Mouse (Mus musculus): ENCODE measurements at regions not wholly inside any gene's neighbourhood (a gene's known extent, or its start where the extent isn't known, plus 50 kb on each side); places are given as distances from the start of the nearest gene placed in this dataset.
A peak's percentile ranks its signal among the peaks of the same experiment; 100 is the strongest.
"Not testable (repeated sequence)": the region's sequence is repeated elsewhere in the genome, so short reads cannot be mapped to it uniquely, and the experiment has no call there.

DNA sequence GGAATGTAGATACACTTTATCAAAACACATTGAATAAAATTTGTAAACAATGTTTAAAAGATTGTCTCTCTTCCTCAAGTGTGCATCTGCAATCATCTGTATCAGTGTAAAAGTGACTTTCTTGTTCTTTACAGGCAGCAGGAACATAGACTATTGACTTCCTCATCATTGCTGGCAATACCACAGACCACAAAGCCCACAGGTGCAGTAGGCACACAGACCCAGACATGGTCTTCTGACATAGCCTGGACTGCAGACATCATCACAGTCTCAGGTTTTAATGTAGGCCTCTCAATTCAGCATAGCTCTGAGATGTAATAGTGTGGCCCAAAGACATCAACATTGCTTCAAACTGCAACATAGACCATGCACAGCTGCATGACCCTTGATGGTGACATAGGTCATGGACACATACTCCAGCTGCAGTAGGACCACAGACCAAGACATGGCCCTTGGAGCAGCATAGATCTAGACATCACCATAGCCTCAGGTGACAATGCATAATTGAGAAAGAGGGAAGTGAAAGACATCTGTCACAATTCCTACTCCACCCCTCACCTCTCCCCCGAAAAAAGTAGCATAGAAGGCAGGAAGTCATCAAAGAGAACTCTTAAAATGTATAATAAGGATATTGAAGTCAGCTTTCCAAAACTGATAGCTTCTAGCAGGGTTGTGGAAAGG, 74.1 kb upstream of the Speer2 start:
- DNase-seq (ENCODE audit: low spot score) = no peak

DNA sequence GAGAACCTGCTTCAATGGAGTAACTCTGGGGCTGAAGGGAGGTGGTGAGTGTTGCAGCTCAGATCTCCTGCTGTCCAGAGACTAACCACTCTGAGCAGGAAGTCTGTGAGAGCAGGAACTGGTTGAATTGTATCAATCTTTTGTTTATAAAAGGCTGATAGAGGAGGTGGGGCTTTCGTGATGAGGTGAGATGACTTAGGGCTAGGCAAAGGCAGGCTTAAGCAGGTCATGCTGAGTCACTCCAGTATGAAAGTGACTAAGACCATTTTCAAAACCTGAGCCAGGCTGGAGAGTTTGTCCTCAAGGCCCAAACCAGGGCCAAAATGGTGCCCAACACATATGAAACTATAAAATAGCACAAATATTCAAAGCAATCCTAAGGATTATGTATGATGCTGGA, 80.1 kb upstream of the Speer2 start:
- DNase-seq (ENCODE audit: low spot score) = no peak

DNA sequence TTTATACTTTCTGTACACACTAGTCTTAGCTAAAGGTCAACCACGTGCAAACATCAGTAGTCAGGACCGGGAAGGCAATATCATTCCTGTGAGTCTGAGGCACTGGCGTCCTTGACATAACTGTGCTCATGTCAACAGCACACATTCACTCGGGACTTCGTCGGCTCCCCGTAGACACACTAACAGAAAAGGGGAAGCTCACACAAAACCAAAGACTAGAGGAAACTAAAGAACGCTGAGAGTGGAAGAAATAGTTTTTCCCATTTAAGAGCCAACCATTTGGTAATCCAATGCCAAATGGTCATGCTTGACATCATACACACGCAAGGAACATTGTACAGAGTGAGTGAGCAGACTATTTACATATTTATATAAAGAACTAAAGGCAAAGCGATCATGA, 85.2 kb upstream of the Speer2 start:
- DNase-seq (ENCODE audit: low spot score) = no peak

DNA sequence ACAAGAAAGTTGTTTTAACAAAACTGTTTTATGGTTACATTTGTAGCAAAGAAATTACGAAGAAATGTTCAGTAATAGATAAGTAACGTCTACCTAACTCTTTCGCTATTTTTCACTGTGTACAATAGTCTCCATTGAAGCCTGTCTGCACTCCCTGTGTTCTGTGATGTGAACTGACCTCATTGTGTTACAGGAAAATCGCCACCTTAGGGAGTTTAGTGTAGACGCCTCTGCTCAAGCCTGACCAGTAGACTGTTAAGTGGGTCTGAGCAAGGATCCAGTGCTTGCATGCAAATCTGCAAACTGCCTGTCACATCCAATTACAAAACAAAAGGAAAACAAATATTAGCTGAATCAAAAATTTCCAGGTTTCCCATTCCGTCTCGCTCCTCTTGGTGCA, 85.8 kb upstream of the Speer2 start:
- DNase-seq (ENCODE audit: low spot score) = no peak

DNA sequence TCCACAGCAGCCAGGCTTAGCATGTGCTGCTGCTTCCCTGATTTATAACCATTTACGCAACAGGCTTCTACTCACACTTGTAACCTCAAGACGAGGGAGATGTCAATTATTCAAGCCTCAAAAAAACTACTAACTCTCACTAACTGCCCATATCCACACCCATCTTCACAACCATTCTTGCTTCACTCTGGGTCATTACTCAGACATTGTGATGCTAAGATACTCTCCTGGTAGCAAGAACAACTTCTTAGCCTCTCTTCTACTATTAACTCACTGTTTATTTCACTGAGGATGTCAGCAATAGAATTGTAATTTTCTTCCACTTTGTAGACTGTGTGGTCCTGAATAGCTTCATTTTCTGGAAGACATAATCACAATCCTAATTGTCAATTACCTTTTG, 88.0 kb upstream of the Speer2 start:
- no peak for DNase-seq (ENCODE audit: low spot score)

DNA sequence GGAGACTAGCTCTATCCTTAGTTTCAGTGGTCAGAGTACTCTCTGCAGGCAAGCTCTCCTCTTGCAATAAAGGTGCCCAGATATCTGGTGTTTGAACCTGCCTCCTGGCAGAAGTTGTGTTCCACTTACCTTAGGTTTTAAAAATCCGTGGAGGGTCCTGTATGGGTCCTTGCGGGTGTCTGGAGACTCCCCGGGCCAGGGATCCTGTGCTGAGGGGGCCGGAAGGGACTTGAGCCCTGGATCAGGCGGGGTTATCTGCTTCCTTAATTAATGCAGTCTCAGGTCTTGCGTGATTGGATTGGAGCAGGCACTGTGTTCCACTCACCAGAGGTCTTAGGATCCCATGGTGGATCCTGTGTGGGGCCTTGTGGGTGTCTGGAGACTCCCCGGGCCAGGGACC, 103.0 kb upstream of the Speer2 start:
- DNase-seq (ENCODE audit: low spot score) = not testable (repeated sequence)

DNA sequence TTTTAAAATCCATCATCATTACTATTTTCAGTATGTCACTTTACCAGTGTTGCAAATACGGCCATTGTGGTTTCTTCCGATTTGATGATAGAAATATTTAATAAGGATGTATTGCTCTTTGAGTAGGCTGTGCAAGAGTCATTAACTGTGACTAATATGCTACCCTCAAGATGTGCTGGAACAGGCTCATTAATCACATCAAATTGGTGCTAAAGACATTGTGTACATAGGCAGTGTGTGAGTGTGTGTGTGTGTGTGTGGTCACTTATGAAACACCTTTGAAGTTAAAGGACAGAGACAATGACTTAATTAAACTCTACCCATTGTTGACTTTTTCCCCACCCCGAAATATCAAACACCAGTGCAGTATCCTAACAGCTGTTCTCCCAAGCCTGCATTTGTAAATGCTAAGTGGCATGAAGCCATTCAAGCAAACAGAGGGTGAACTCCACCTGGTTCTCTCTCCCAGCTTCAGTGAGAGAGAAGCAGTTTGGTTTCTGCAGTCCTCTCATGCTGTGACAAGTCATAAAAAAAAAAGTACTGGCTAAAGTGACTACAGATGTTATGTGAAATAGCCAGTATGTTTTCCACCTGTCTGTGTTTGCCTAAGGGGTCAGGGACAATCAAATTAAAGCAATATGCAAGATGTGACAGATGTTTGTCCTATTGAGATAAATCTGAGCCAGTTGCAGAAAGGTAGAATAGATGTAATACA, 116.4 kb upstream of the Speer2 start:
- DNase-seq (ENCODE audit: low spot score) = no peak

DNA sequence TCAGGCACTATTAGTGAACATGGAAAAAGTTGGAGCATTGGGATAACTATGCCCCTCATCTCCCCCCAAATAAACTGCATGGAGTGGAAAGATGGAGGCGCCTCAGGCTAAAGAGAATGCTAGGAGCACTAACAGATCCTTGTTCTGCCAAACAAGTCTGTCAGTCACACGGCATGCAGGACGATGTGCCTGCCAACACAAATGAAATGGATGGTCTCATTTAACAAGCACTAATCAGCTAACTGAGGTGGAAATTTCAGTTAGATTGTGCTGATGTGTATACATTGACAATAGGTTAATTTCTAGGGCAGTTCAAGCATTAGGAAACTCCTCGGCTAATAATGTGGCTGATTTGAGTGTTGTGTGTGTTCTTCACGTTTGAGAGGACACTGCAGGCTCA, 120.8 kb upstream of the Speer2 start:
- no peak for DNase-seq (ENCODE audit: low spot score)

DNA sequence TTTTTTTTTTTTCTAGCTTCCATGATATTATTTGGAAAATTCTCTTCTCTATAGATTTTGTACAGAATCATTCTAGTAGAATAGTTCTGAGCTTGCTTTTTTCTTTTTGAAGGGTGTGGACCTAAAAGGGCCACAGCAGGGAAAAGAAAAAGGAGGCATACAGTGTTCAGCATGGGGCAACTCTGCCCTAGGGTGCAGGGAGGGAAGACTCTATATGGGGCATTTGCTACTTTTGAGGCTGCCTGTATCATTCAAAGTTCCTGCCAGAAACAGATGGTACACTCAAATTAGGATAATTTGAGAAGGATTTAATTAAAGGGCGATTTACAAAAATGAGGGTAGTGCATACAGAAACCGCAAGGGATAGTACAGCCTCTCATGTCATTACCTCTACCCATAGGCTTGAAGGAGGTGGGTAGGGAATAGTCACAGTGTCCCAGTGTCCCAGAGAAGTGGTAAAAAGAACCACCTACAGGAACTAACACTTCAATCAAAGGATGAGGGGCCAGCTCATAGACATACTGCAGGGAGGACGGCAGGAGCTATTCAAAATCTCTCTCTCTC, 128.4 kb upstream of the Speer2 start:
- no peak for DNase-seq (ENCODE audit: low spot score)

DNA sequence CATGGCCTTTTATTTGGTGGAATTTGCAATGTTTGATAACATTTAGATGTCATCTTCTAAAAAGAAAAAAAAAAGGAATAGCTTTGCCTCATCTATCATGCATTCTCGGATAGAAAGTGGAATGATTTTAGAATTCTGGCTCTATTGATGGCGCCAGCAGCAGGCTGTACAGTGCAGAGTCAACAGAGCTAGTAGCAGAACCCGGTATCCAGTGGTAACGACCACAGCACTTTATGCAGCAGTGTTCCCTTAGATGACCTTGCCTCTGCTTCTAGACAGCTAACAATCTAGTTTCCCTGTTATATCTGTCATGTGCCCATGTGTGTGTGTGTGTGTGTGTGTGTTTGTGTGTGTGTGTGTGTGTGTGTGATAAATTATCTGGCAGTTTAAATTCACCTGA, 129.2 kb upstream of the Speer2 start:
- no peak for DNase-seq (ENCODE audit: low spot score)

DNA sequence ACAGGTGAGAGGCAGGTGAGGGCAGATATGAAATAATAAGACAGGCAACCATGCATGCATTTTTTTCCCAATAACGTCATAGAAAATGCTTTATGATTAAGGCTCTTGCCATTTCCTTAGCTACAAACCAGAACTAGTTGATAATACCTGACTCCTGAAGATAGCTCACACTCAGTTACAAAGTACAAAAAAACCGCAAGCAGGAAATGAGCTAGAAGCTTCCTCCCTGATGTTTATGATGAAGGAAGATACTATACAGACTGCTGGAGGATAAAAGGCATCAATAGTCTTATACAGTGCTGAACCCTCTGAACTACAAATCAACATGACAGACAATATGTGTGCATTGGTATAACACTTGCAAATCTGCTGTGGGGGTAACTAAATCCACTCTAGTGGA, 143.3 kb upstream of the Speer2 start:
- no peak for DNase-seq (ENCODE audit: low spot score)

DNA sequence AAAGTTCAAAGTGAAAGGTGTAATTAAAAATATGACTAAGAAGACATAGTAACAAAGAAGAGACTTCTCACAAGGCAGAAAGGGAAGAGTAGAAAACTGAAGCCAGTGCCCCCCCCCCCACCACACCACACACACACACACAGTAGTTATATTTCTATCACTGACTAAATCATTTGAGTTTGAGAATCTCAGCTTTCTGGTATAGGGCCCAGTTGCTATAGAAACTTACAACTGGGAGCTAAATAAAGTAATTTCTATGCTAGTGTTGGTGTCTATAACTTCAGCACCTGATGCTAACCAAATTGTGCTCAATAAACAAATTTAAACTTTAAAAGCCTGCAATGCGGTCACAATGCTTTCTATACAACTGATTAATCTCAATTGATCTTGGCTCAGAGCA, 153.4 kb upstream of the Speer2 start:
- DNase-seq (ENCODE audit: low spot score) = no peak

DNA sequence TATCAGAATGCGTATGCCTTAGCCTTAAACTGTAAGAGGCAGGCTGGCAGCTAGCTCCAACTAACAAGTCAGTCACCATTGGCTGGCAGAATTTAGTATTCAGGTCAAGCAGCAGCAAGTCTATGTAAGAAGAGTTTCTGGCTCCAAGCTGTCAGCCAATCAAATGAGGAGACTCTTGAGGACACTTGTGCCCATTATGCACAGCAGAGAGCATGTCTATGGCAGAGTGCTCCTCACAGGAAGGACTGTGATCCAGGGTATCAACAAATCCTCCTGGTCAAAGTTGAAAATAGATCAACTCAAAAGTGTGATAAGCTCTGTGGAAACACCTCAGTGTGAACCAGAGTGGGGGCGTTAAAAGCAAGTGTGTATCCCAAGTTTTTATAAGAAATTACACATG, 156.0 kb upstream of the Speer2 start:
- DNase-seq (ENCODE audit: low spot score) = no peak

DNA sequence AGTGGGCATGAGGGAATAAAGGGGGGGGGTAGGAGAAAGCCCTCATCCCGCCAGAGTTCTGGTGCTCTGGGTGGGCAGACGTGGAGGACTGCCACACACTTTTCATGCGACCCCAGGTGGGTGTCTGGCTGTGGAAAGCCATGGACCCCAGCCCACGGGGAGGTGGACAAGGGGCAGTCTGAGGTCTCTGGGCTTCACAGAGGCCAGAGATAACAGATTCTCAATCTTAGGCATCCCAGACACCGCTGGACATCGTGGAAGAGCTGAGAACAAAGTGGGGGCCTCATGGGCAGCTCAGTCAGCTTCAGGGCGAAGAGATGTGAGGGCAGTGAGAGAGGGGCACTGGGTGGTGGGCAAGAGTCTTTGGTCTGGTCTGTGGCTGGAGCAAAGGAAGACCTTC, 157.9 kb upstream of the Speer2 start:
- no peak for DNase-seq (ENCODE audit: low spot score)

DNA sequence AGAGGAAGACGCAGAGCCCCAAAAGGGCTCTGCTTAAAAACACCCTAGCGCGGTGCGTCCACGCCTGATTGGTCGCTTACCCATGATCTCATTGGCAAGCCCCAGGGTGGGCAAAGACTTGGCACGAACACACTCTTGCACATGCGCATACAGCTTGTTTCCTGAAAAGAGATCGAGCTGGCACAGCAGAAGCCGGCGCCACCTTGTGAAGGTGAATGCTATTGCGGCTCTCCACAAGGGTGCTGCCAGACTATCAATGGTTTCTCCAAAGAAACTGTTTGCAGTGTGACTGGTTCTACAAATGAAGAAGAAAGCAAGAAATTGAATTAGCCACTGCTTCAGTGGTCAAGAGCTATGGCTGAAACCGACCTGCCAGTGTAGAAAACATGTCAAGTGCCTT, 165.1 kb upstream of the Speer2 start:
- peak; percentile 45 for DNase-seq (ENCODE audit: low spot score)

DNA sequence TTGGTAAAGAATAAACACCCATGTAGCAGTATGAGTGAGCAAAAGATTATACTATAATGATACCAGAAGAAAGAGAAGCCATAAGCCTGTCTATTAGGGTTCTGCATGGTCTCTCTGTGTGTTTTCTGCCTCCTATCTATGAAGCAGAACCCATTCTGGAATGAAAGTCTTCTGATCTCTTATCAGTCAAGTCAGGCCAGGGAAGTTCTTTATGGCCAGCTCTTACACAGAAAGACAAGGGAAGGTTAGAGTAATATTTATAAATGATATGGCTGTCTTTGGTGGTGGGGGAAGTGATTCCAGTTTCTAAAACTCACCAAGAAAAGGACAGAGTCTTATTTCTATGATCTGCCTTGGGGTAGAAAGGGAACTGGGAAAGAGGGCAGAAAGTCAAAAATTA, 182.0 kb upstream of the Speer2 start:
- DNase-seq (ENCODE audit: low spot score) = no peak

DNA sequence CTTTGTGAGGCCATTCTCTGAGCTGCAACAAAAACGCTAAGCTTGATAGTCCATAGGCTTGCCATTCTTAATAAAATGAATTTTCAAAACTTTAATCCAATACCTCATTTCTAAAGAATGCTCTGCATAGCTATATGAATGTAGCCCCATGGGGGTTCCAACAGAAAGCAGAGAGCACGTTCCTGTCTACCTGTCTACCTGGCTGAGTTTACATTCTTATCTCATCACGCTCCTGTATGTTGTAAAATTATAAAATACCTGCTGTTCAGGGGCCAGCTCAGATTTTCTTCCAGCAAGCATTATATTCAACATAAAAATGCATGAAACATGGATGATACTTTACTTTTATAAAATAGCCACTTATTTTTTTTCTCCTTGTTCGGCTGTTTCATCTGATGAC, 182.5 kb upstream of the Speer2 start:
- DNase-seq (ENCODE audit: low spot score) = no peak

DNA sequence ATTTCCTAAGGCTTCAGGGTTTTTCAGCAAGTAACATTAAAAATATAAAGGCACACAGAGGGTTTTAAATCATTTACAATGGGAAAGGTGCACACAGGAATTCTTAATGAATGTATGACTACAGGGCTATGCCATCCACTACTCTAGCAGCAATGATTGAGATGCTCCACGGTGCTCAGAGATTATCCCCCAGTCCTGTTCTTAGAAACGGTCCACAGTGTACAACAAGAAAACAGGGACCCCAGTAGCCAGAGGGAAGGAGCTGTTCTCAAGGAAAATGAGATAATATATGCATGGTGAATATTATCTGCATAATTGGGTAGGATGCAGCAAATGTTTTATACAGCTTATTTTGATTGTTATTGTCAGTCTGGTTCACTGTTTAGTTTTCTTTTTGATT, 186.3 kb upstream of the Speer2 start:
- DNase-seq (ENCODE audit: low spot score) = no peak

DNA sequence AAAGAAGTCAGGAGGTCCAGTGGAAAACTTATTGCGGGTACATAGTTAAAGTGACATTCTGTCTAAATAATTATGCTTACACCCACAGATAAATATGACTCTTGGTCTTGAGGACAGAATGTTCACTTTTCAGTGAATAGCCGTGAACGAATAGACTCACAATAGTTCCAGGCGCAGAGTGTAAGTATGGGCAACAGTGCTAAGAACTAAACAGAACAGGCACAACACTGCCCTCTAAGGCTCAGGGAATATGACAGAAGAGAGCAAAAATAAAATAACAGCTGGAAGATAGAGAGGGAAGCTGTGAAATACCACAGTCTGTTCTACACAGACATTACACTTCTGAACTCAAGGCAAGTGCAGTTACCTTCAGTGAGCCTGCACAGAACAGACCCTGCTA, 207.9 kb upstream of the Speer2 start:
- no peak for DNase-seq (ENCODE audit: low spot score)

DNA sequence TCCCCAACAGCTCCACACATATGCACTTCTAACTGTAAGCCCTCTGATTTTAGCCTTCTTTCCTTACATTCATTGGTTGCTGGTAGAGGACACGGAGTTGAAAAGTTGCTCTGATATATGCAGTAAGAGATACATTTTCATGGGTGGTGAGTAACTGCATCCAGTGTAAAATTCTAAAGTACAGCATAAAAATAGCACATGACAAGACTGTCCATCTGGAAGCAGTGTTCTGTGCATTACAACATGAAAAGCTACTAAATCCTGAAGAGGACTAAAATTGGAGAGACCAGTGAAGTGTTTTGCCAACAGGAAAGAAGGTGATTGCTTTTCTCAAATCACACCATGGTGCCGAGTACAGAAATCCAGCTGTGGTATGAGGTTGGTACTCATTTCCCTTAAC, 210.2 kb upstream of the Speer2 start:
- DNase-seq (ENCODE audit: low spot score) = no peak

DNA sequence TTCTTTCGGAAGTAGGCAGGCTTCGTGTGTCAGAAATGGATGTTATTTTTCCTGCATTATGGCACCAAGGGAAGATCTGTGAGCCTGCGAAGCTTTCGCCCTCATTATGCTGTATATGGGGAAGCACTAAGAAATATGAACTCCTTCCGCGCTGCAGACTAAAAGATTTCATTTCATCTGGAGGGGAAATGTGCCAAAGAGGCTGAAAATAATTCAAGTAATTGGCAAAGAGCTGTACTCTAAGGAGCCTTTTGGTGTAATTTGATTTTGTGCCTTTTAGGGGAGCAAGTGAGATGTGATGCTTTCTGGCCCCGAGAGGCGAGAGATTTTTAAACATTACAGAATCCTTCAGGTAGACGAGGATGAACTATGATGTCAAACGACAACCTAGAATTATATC, 216.0 kb upstream of the Speer2 start:
- no peak for DNase-seq (ENCODE audit: low spot score)

DNA sequence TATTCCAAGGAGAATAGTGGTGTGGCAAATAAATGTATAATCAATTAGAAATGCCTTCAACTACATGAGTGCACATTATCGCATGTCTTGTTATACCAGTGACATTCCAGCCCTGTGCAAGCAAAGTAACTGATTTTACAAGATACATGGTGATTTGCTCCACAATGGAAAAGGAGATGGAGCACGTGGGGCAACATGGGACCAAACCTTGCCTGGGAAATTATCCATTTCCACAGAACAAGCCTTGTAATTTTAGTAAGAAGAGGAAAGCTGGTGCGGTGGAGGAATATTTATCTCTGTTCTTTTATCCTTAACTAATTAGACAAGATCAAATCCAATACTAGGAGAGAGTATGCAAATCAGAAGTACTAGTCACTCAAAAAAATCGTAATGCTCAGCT, 222.5 kb upstream of the Gbe1 start:
- no peak for DNase-seq (ENCODE audit: low spot score)

DNA sequence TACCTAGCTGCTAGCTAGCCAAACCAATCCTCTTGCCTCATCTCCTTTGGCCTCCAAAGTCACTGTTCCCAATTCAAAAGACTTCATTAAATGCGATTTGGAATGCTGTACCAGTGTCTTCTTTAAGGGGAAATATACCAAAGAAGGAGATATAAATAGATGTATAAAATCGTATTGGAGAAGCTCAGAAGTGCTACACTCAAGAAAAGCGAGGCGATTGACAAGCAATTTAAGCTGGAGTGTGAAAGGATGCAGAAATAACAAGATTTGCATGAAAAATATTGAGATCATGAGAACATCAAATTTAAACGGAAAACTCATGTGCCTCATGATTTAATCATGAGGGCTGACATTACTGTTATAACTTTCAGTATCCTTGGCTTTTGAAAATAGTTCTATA, 221.8 kb upstream of the Gbe1 start:
- no peak for DNase-seq (ENCODE audit: low spot score)

DNA sequence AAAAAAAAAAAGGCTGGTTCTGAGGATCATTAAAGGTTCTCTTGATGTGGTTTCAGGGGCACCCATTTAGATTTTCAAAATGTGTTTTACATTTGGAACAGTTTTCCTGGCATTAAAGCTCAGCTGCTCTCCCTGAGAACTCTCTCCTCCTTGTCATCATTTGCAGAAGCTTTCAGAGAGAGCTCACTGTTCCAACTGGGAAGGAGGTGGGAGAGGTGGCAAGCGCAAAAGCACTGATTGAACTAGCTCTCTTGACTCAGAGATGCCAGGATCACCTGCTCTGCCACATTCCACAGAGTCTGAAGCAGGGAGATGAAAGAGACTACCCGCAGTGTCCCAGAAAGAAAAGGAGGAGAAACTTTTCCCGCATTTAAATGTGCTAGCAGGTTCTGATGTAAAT, 220.5 kb upstream of the Gbe1 start:
- DNase-seq (ENCODE audit: low spot score) = no peak
